Mouse (Mus musculus) C2C12 (cell line): Measurements from ENCODE around the gene Eps15.

Experiments
- CEBPB ChIP-seq: IDR thresholded peaks from one replicate; pipeline ENCODE4 v1.6.1; 2011; ENCODE audit warnings: low read depth, mild to moderate bottlenecking, control low read depth, moderate library complexity
- CTCF ChIP-seq: IDR thresholded peaks from one replicate; pipeline ENCODE4 v1.5.1; 2011; ENCODE audit not compliant: control insufficient read depth, insufficient read depth, insufficient read length
- MYOD1 ChIP-seq: IDR thresholded peaks from one replicate; pipeline ENCODE4 v1.6.1; 2011; ENCODE audit warnings: low read depth; ENCODE audit not compliant: control insufficient read depth, insufficient read length
- USF1 ChIP-seq: IDR thresholded peaks from one replicate; pipeline ENCODE4 v1.6.1; 2011; ENCODE audit warnings: low read depth, mild to moderate bottlenecking, control low read depth, moderate library complexity

- TF ChIP-seq CTCF (peak; percentile 58), USF1 (no peak), MYOD1 (no peak), CEBPB (no peak)
These were observed 28.5 kb upstream of the Eps15 start for GRCm38 (mm10) chr4:109251605-109252004.
